Mouse (Mus musculus): Measurements from ENCODE around the gene Rin1.
"Not testable (repeated sequence)": the region's sequence is repeated elsewhere in the genome, so short reads cannot be mapped to it uniquely, and the experiment has no call there.

- not testable (repeated sequence) for TF ChIP-seq POLR2A (IDR thresholded peaks at IDR 0.05; ENCODE audit: extremely low read depth, insufficient read depth, low read length); CTCF (IDR thresholded peaks at IDR 0.05; ENCODE audit: low read depth, low read length)
Measured at GRCm38 (mm10) chr19:5003644-5004043, 46.6 kb upstream of the Rin1 start.
